20 mouse cellular contexts compared by ENCODE assay signal in genomic region chr7:144111026-144111604, GRCm38 (mm10).
DNase-seq lines count a peak whose midpoint lies in the region; ATAC-seq and TF ChIP-seq lines count a peak whose summit lies in the region.
"Had no signal": no experiment of that assay in that cellular context is flagged by ENCODE, and none has a peak within 500 bp of the region (broad histone marks: within the 10 kb centered on the region; RNA-seq: fewer than 3 reads in every experiment).

No protein-coding gene starts in this region.

- no peak overlapping the region for H3K4me2 ChIP-seq in midbrain, embryonic 13.5 days (replicated peaks)
- no peak overlapping the region for H3K4me2 ChIP-seq in stomach, postnatal 0 days (replicated peaks; ENCODE audit: low read depth)
- H3K4me2 ChIP-seq: hindbrain, embryonic 15.5 days; limb, embryonic 12.5 days had no signal

- H3K9me3 ChIP-seq in midbrain, embryonic 13.5 days: no peaks in the 10 kb centered on the region
- no peaks in the 10 kb centered on the region for H3K9me3 ChIP-seq in stomach, postnatal 0 days (ENCODE audit: control insufficient read depth, low read length)
- H3K9me3 ChIP-seq: hindbrain, embryonic 15.5 days; limb, embryonic 12.5 days had no signal

- ATAC-seq in midbrain, embryonic 13.5 days: peak; percentile 45; the same call in 1 of the 2 replicates
- peak; percentile 71 for ATAC-seq in stomach, postnatal 0 days (ENCODE audit: low FRiP score, low TSS enrichment)
- ATAC-seq: CD4-positive, CD25-positive, alpha-beta regulatory T cell, adult 4 months had no signal

- H3K36me3 ChIP-seq in midbrain, embryonic 13.5 days: no peaks in the 10 kb centered on the region
- H3K36me3 ChIP-seq in stomach, postnatal 0 days (ENCODE audit: control insufficient read depth, insufficient read depth, low read length): no peaks in the 10 kb centered on the region
- H3K36me3 ChIP-seq: hindbrain, embryonic 15.5 days; limb, embryonic 12.5 days had no signal

- peak; percentile 24 to 28 for DNase-seq in heart, postnatal 10 days
- DNase-seq in heart, adult 11 months: no peak
- DNase-seq in retina, adult 2 months (ENCODE audit: low read depth, low spot score): peak; percentile 61
- no peak for DNase-seq in retina, embryonic 14.5 days (ENCODE audit: low spot score)
- DNase-seq in stomach, postnatal 0 days (ENCODE audit: low spot score): peak; percentile 55
- no peak for DNase-seq in layer of hippocampus, adult 8-10 months (ENCODE audit: low spot score in 2 of 2)
- DNase-seq in cerebellum, adult 11 months: no peak
- DNase-seq: adrenal gland, postnatal 14 days; cerebellum, adult 9-11 months; heart, adult 2 months; lung, postnatal 14 days; right cerebral cortex, adult 18-20 months; thymus, postnatal 25 days had no signal

- intact Hi-C loops in heart, postnatal 10 days (cut with DNase I): no loop called here

- peak overlapping the region; percentile 59 for H3K27ac ChIP-seq in midbrain, embryonic 13.5 days
- H3K27ac ChIP-seq in stomach, postnatal 0 days (replicated peaks): no peak overlapping the region
- H3K27ac ChIP-seq: heart, adult 2 months; hindbrain, embryonic 15.5 days; layer of hippocampus, adult 2 months; limb, embryonic 12.5 days; liver, embryonic 14.5 days had no signal

- 18% methylated on average over 4 of the region's 4 CpGs for WGBS in midbrain, embryonic 13.5 days
- 44% methylated on average over 4 of the region's 4 CpGs for WGBS in stomach, postnatal 0 days

- TF ChIP-seq EP300 in stomach, postnatal 0 days (optimal IDR thresholded peaks at IDR 0.05): no peak

- no peak overlapping the region for H3K4me3 ChIP-seq in midbrain, embryonic 13.5 days (replicated peaks)
- H3K4me3 ChIP-seq in stomach, postnatal 0 days (ENCODE audit: low read depth, low read length): no peak overlapping the region
- H3K4me3 ChIP-seq: erythroblast, embryonic 14.5 days; heart, adult 2 months; hindbrain, embryonic 15.5 days; layer of hippocampus, adult 2 months; limb, embryonic 12.5 days had no signal

- H3K9ac ChIP-seq in midbrain, embryonic 13.5 days (replicated peaks): no peak overlapping the region
- no peak overlapping the region for H3K9ac ChIP-seq in stomach, postnatal 0 days (ENCODE audit: low read length)
- H3K9ac ChIP-seq: hindbrain, embryonic 15.5 days; limb, embryonic 12.5 days; liver, embryonic 14.5 days had no signal

- no peaks in the 10 kb centered on the region for H3K27me3 ChIP-seq in midbrain, embryonic 13.5 days
- no peaks in the 10 kb centered on the region for H3K27me3 ChIP-seq in stomach, postnatal 0 days (ENCODE audit: control insufficient read depth, insufficient read depth, low read length)
- H3K27me3 ChIP-seq: hindbrain, embryonic 15.5 days; limb, embryonic 12.5 days had no signal

- no peak for TF ChIP-seq CTCF in stomach, postnatal 0 days (IDR thresholded peaks at IDR 0.05; ENCODE audit: low read depth)

- peaks cover 54% of the 10 kb centered on the region for H3K4me1 ChIP-seq in midbrain, embryonic 13.5 days (replicated peaks)
- no peaks in the 10 kb centered on the region for H3K4me1 ChIP-seq in stomach, postnatal 0 days (replicated peaks; ENCODE audit: control insufficient read depth, insufficient read depth)
- H3K4me1 ChIP-seq: limb, embryonic 12.5 days had no signal

Comparison
In these comparisons a context has a peak if more than half of its experiments do, and no peak if none do; other contexts are left out.
1. DNase-seq: peak in heart, postnatal 10 days (2 of 2), retina, adult 2 months (single experiment) and stomach, postnatal 0 days (single experiment); none in heart, adult 11 months (single experiment), retina, embryonic 14.5 days (single experiment), layer of hippocampus, adult 8-10 months (0 of 2) and cerebellum, adult 11 months (single experiment).